Comparison of ENCODE assay signal across 11 mouse cellular contexts in genomic region chr4:100191483-100191882, GRCm38 (mm10).
"Had no signal": no experiment of that assay in that cellular context is flagged by ENCODE, and none has a peak within 500 bp of the region (broad histone marks: within the 10 kb centered on the region; RNA-seq: fewer than 3 reads in every experiment).

No protein-coding gene starts in this region.

- DNase-seq: liver, postnatal 0 days; lung, adult 2 months; lung, postnatal 14 days; lung, postnatal 36 days; right cerebral cortex, postnatal 14 days; thymus, adult 2 months; thymus, postnatal 14 days; thymus, postnatal 36 days had no signal

- ATAC-seq: liver, postnatal 0 days; lung, postnatal 0 days; midbrain, embryonic 13.5 days; midbrain, embryonic 15.5 days had no signal
